Mouse (Mus musculus): ENCODE measurements at regions not wholly inside any gene's neighbourhood (a gene's known extent, or its start where the extent isn't known, plus 50 kb on each side); places are given as distances from the start of the nearest gene placed in this dataset.

GRCm38 (mm10) chr9:23956593-23956992, 141.2 kb upstream of the Npsr1 start:
- H3K9ac ChIP-seq (replicated peaks; ENCODE audit: low read length, poor library complexity, severe bottlenecking): no peak overlapping the region
- H3K4me2 ChIP-seq (ENCODE audit: low read depth, low read length, poor library complexity, severe bottlenecking): no peak overlapping the region
- no peaks in the 10 kb centered on the region for H3K27me3 ChIP-seq (ENCODE audit: insufficient read depth, low read length)
- H3K4me1 ChIP-seq (ENCODE audit: insufficient read depth, low read length): no peaks in the 10 kb centered on the region
- no peaks in the 10 kb centered on the region for H3K36me3 ChIP-seq (ENCODE audit: insufficient read depth, low read length)
- H3K27ac ChIP-seq (ENCODE audit: low read depth, low read length): no peak overlapping the region
- H3K9me3 ChIP-seq (ENCODE audit: low read length): no peaks in the 10 kb centered on the region
- DNase-seq (ENCODE audit: low spot score) (no peak), ATAC-seq (ENCODE audit: low FRiP score) (no peak)
- no peak overlapping the region for H3K4me3 ChIP-seq (ENCODE audit: low read depth, low read length)
- no peak for TF ChIP-seq CTCF (IDR thresholded peaks at IDR 0.05)

- ATAC-seq (ENCODE audit: low FRiP score): no peak
- no peaks in the 10 kb centered on the region for H3K27me3 ChIP-seq (ENCODE audit: insufficient read depth, low read length)
- WGBS: 84% methylated on average over 2 of the region's 2 CpGs
- no peaks in the 10 kb centered on the region for H3K4me1 ChIP-seq (ENCODE audit: insufficient read depth, low read length)
- no peaks in the 10 kb centered on the region for H3K36me3 ChIP-seq (ENCODE audit: insufficient read depth, low read length)
- H3K27ac ChIP-seq (ENCODE audit: low read depth, low read length): no peak overlapping the region
- no peak for TF ChIP-seq CTCF (IDR thresholded peaks at IDR 0.05)
- H3K4me2 ChIP-seq (ENCODE audit: low read depth, low read length, poor library complexity, severe bottlenecking): no peak overlapping the region
- no peak for DNase-seq (ENCODE audit: low spot score)
- no peaks in the 10 kb centered on the region for H3K9me3 ChIP-seq (ENCODE audit: low read length)
- H3K4me3 ChIP-seq (ENCODE audit: low read depth, low read length): no peak overlapping the region
- H3K9ac ChIP-seq (replicated peaks; ENCODE audit: low read length, poor library complexity, severe bottlenecking): no peak overlapping the region
Measured at GRCm38 (mm10) chr9:23969736-23970135, 128.1 kb upstream of the Npsr1 start.

GRCm38 (mm10) chr9:23973206-23973605, 124.6 kb upstream of the Npsr1 start:
- DNase-seq (ENCODE audit: low spot score): peak; percentile 68
- Histone ChIP-seq H3K4me2 (ENCODE audit: low read depth, low read length, poor library complexity, severe bottlenecking) (no peak overlapping the region), H3K4me3 (ENCODE audit: low read depth, low read length) (no peak overlapping the region), H3K36me3 (ENCODE audit: insufficient read depth, low read length) (no peaks in the 10 kb centered on the region), H3K4me1 (ENCODE audit: insufficient read depth, low read length) (no peaks in the 10 kb centered on the region), H3K27ac (ENCODE audit: low read depth, low read length) (no peak overlapping the region), H3K9ac (replicated peaks; ENCODE audit: low read length, poor library complexity, severe bottlenecking) (no peak overlapping the region), H3K9me3 (ENCODE audit: low read length) (no peaks in the 10 kb centered on the region), H3K27me3 (ENCODE audit: insufficient read depth, low read length) (no peaks in the 10 kb centered on the region)
- ATAC-seq (ENCODE audit: low FRiP score): no peak
- TF ChIP-seq CTCF (IDR thresholded peaks at IDR 0.05): no peak
- 61% methylated on average over 1 of the region's 1 CpGs for WGBS

DNA sequence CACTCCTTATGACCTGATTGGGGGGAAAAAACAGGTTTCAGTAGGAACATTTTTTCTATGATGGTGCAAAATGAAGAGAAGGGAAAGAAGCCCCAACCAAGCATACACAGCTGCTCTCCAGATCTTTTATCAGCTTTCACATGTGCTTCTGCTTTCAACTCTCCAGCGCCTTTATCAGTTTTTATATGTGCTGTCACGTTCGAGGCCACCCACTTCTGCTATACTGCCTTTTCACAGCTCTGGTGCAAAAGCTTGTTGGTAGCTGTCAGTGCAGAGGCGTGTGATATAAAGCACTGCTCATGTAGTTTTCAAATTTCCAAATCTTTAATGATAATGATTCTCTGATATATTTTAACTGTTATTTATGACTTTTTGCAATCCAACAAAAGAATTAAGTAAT, 120.2 kb upstream of the Npsr1 start:
- 80% methylated on average over 4 of the region's 4 CpGs for WGBS
- no peak for ATAC-seq (ENCODE audit: low FRiP score)
- no peak overlapping the region for H3K9ac ChIP-seq (replicated peaks; ENCODE audit: low read length, poor library complexity, severe bottlenecking)

GRCm38 (mm10) chr9:24006353-24006752, 91.4 kb upstream of the Npsr1 start:
- ATAC-seq (ENCODE audit: low FRiP score): no peak

More for the DNA sequence above, 120.2 kb upstream of the Npsr1 start:
- TF ChIP-seq CTCF (IDR thresholded peaks at IDR 0.05): no peak
- H3K27ac ChIP-seq (ENCODE audit: low read depth, low read length): no peak overlapping the region
- no peaks in the 10 kb centered on the region for H3K27me3 ChIP-seq (ENCODE audit: insufficient read depth, low read length)
- DNase-seq (ENCODE audit: low spot score): no peak
- no peak overlapping the region for H3K4me2 ChIP-seq (ENCODE audit: low read depth, low read length, poor library complexity, severe bottlenecking)
- H3K36me3 ChIP-seq (ENCODE audit: insufficient read depth, low read length): no peaks in the 10 kb centered on the region
- H3K4me3 ChIP-seq (ENCODE audit: low read depth, low read length): no peak overlapping the region
- no peaks in the 10 kb centered on the region for H3K4me1 ChIP-seq (ENCODE audit: insufficient read depth, low read length)
- H3K9me3 ChIP-seq (ENCODE audit: low read length): no peaks in the 10 kb centered on the region

DNA sequence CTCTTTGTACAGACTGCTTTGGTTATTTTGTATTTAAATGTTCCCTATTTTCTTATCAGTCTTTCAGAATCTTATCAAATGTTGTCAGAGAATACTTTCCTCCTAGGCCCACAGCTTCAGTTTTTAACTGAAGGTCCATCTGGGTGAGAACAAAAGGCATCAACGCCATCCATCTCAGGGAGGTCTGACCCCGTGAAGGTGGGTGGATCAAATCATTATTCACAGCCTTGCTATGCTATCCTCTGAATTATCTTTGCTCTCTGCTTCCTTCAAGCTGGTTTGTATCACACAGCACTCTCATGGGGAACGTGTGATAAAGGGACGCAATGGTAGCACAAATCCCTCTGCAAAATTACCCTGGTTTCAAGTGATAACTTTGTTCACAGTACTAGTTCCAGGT, 59.5 kb upstream of the Npsr1 start:
- Histone ChIP-seq H3K4me3 (ENCODE audit: low read depth, low read length) (no peak overlapping the region), H3K4me1 (ENCODE audit: insufficient read depth, low read length) (no peaks in the 10 kb centered on the region), H3K4me2 (ENCODE audit: low read depth, low read length, poor library complexity, severe bottlenecking) (no peak overlapping the region), H3K9me3 (ENCODE audit: low read length) (no peaks in the 10 kb centered on the region), H3K9ac (replicated peaks; ENCODE audit: low read length, poor library complexity, severe bottlenecking) (no peak overlapping the region), H3K27ac (ENCODE audit: low read depth, low read length) (no peak overlapping the region), H3K27me3 (ENCODE audit: insufficient read depth, low read length) (no peaks in the 10 kb centered on the region), H3K36me3 (ENCODE audit: insufficient read depth, low read length) (no peaks in the 10 kb centered on the region)
- ATAC-seq (ENCODE audit: low FRiP score) (no peak), DNase-seq (ENCODE audit: low spot score) (no peak)
- no peak for TF ChIP-seq CTCF (IDR thresholded peaks at IDR 0.05)
- WGBS: 77% methylated on average over 4 of the region's 4 CpGs

More at GRCm38 (mm10) chr9:24006353-24006752, 91.4 kb upstream of the Npsr1 start:
- Histone ChIP-seq H3K4me3 (ENCODE audit: low read depth, low read length) (no peak overlapping the region), H3K4me1 (ENCODE audit: insufficient read depth, low read length) (no peaks in the 10 kb centered on the region), H3K4me2 (ENCODE audit: low read depth, low read length, poor library complexity, severe bottlenecking) (no peak overlapping the region), H3K27ac (ENCODE audit: low read depth, low read length) (no peak overlapping the region), H3K27me3 (ENCODE audit: insufficient read depth, low read length) (no peaks in the 10 kb centered on the region), H3K36me3 (ENCODE audit: insufficient read depth, low read length) (no peaks in the 10 kb centered on the region), H3K9ac (replicated peaks; ENCODE audit: low read length, poor library complexity, severe bottlenecking) (no peak overlapping the region), H3K9me3 (ENCODE audit: low read length) (no peaks in the 10 kb centered on the region)
- DNase-seq (ENCODE audit: low spot score): no peak
- WGBS: 71% methylated on average over 1 of the region's 1 CpGs
- no peak for TF ChIP-seq CTCF (IDR thresholded peaks at IDR 0.05)

Data from midbrain, postnatal 0 days (tissue).